Mouse (Mus musculus) forebrain, embryonic 14.5 days (tissue): Measurements from ENCODE around the gene Hapln2. TPM values are rescaled to one million over a fixed set of nuclear protein-coding genes. Genes with fewer than 3 reads are reported as not detected.

Experiments
- ATAC-seq: fragments of 200-750 bp; cut with Nextera tagmentation; 2 replicates; pipeline ENCODE4 v1.8.0; 2017; ENCODE audit warnings: mild to moderate bottlenecking, moderate library complexity
- DNase-seq: peaks from one replicate; pipeline ENCODE4 v3.0.0-alpha.2; 2015; ENCODE audit warnings: low spot score
- H3K27ac ChIP-seq: fragments of 300-500 bp; sonication (generic); 2 replicates; pipeline ENCODE4 v1.5.1; 2014; ENCODE audit warnings: low read depth, mild to moderate bottlenecking, control low read depth, low read length, moderate library complexity
- H3K27me3 ChIP-seq: fragments of 300-500 bp; sonication (generic); replicated peaks from 2 replicates; pipeline ENCODE4 v1.6.1; 2014; ENCODE audit warnings: low read length, control low read depth, mixed read lengths; ENCODE audit not compliant: control insufficient read depth, insufficient read depth
- H3K36me3 ChIP-seq: fragments of 300-500 bp; sonication (generic); 2 replicates; pipeline ENCODE4 v1.6.1; 2014; ENCODE audit warnings: low read length, control low read depth; ENCODE audit not compliant: control insufficient read depth, insufficient read depth
- H3K4me1 ChIP-seq: fragments of 300-500 bp; sonication (generic); 2 replicates; pipeline ENCODE4 v1.6.1; 2014; ENCODE audit warnings: antibody characterized with exemption, low read length, control low read depth; ENCODE audit not compliant: control insufficient read depth, insufficient read depth
- H3K4me2 ChIP-seq: fragments of 300-500 bp; sonication (generic); 2 replicates; pipeline ENCODE4 v1.6.1; 2014; ENCODE audit warnings: mild to moderate bottlenecking, control low read depth, low read length
- H3K4me3 ChIP-seq: fragments of 300-500 bp; sonication (generic); 2 replicates; pipeline ENCODE4 v1.5.1; 2014; ENCODE audit warnings: low read depth, low read length, control low read depth
- H3K9ac ChIP-seq: fragments of 300-500 bp; sonication (generic); 2 replicates; pipeline ENCODE4 v1.6.1; 2014; ENCODE audit warnings: mild to moderate bottlenecking, low read length, control low read depth, moderate library complexity
- H3K9me3 ChIP-seq: fragments of 300-500 bp; sonication (generic); replicated peaks from 2 replicates; pipeline ENCODE4 v1.6.1; 2016; ENCODE audit warnings: low read length, control low read depth, mixed read lengths; ENCODE audit not compliant: control insufficient read depth
- WGBS: fragments of 180-500 bp; shearing (Covaris S2); extraction: QIAGEN DNeasy Blood & Tissue Kit; methylation state at CpG from one replicate; pipeline ENCODE4 v1.1.7; 2014; 5-methylcytosine and 5-hydroxymethylcytosine counted together
- polyA plus RNA-seq: library from polyadenylated mRNA; unstranded; fragments of >200 nt; fragmentation: Nextera tagmentation; extraction: Ambion mirVana; gene quantifications from 2 replicates; pipeline ENCODE4 v1.2.1, GENCODE M21; 2014

Gene Hapln2
- polyA plus RNA-seq, 1 experiment from 2014 or later: not detected

GRCm38 (mm10) chr3:87984094-87984493 is 43.3 kb downstream of the Hapln2 start:
- no peak for ATAC-seq
- Histone ChIP-seq H3K9me3 (no peaks in the 10 kb centered on the region), H3K9ac (no peak overlapping the region), H3K4me2 (no peak overlapping the region), H3K36me3 (peaks cover 5% of the 10 kb centered on the region; the same call in 1 of the 2 replicates), H3K4me3 (no peak overlapping the region), H3K27ac (no peak overlapping the region; the same call in 1 of the 2 replicates), H3K4me1 (peaks cover 49% of the 10 kb centered on the region), H3K27me3 (no peaks in the 10 kb centered on the region)
- no peak for DNase-seq
- 46% methylated on average over 3 of the region's 3 CpGs for WGBS

GRCm38 (mm10) chr3:87983627-87984026 is 43.8 kb downstream of the Hapln2 start:
- Histone ChIP-seq H3K36me3 (peaks cover 9% of the 10 kb centered on the region; the same call in 1 of the 2 replicates), H3K9ac (no peak overlapping the region; the same call in 1 of the 2 replicates), H3K4me1 (peaks cover 49% of the 10 kb centered on the region), H3K4me2 (peak overlapping the region; percentile 35; the same call in 1 of the 2 replicates), H3K4me3 (no peak overlapping the region), H3K27me3 (no peaks in the 10 kb centered on the region), H3K9me3 (no peaks in the 10 kb centered on the region), H3K27ac (peak overlapping the region; percentile 53; the same call in 1 of the 2 replicates)
- no peak for ATAC-seq
- no peak for DNase-seq
- WGBS: 67% methylated on average over 6 of the region's 6 CpGs

- Histone ChIP-seq H3K9me3 (no peaks in the 10 kb centered on the region), H3K4me1 (peaks cover 46% of the 10 kb centered on the region), H3K9ac (peak overlapping the region; percentile 43), H3K27me3 (no peaks in the 10 kb centered on the region), H3K36me3 (peaks cover 15% of the 10 kb centered on the region; the same call in 1 of the 2 replicates), H3K27ac (peak overlapping the region; percentile 53), H3K4me2 (peak overlapping the region; percentile 35), H3K4me3 (no peak overlapping the region)
- WGBS: 5% methylated on average over 13 of the region's 13 CpGs
- peak; percentile 6; the same call in 1 of the 2 replicates for ATAC-seq
- no peak for DNase-seq
Observed at GRCm38 (mm10) chr3:87982836-87983601, 44.4 kb downstream of the Hapln2 start.

GRCm38 (mm10) chr3:87981894-87982835 is 45.2 kb downstream of the Hapln2 start:
- ATAC-seq (no peak), DNase-seq (no peak)
- Histone ChIP-seq H3K9ac (peak overlapping the region; percentile 43; the same call in 1 of the 2 replicates), H3K27ac (peak overlapping the region; percentile 53), H3K27me3 (no peaks in the 10 kb centered on the region), H3K4me2 (no peak overlapping the region), H3K9me3 (no peaks in the 10 kb centered on the region), H3K36me3 (peaks cover 21% of the 10 kb centered on the region), H3K4me1 (peaks cover 43% of the 10 kb centered on the region), H3K4me3 (no peak overlapping the region)
- WGBS: 31% methylated on average over 12 of the region's 12 CpGs

- Histone ChIP-seq H3K4me1 (peaks cover 36% of the 10 kb centered on the region), H3K4me2 (no peak overlapping the region), H3K4me3 (no peak overlapping the region), H3K27ac (no peak overlapping the region), H3K9me3 (no peaks in the 10 kb centered on the region), H3K27me3 (no peaks in the 10 kb centered on the region), H3K9ac (no peak overlapping the region), H3K36me3 (peaks cover 28% of the 10 kb centered on the region)
- DNase-seq (no peak), ATAC-seq (no peak)
- 82% methylated on average over 6 of the region's 6 CpGs for WGBS
Observed at GRCm38 (mm10) chr3:87981214-87981760, 46.1 kb downstream of the Hapln2 start.

- Histone ChIP-seq H3K36me3 (peaks cover 34% of the 10 kb centered on the region), H3K9ac (no peak overlapping the region), H3K4me1 (peaks cover 32% of the 10 kb centered on the region), H3K4me3 (no peak overlapping the region), H3K27me3 (no peaks in the 10 kb centered on the region), H3K9me3 (no peaks in the 10 kb centered on the region), H3K4me2 (no peak overlapping the region), H3K27ac (no peak overlapping the region)
- WGBS: 63% methylated on average over 5 of the region's 5 CpGs
- DNase-seq (no peak), ATAC-seq (no peak)
Observed at GRCm38 (mm10) chr3:87980728-87981127, 46.7 kb downstream of the Hapln2 start.

- Histone ChIP-seq H3K9ac (no peak overlapping the region), H3K9me3 (no peaks in the 10 kb centered on the region), H3K27ac (no peak overlapping the region), H3K4me2 (no peak overlapping the region), H3K36me3 (peaks cover 40% of the 10 kb centered on the region), H3K4me3 (no peak overlapping the region), H3K4me1 (peaks cover 25% of the 10 kb centered on the region), H3K27me3 (no peaks in the 10 kb centered on the region)
- ATAC-seq (no peak), DNase-seq (no peak)
- 52% methylated on average over 3 of the region's 3 CpGs for WGBS
Observed at GRCm38 (mm10) chr3:87980085-87980484, 47.3 kb downstream of the Hapln2 start.

- Histone ChIP-seq H3K27ac (no peak overlapping the region), H3K4me1 (peaks cover 28% of the 10 kb centered on the region), H3K36me3 (peaks cover 40% of the 10 kb centered on the region), H3K9me3 (no peaks in the 10 kb centered on the region), H3K4me3 (no peak overlapping the region), H3K4me2 (no peak overlapping the region), H3K27me3 (no peaks in the 10 kb centered on the region), H3K9ac (no peak overlapping the region)
- ATAC-seq (no peak), DNase-seq (no peak)
- WGBS: 89% methylated on average over 5 of the region's 5 CpGs
Observed at GRCm38 (mm10) chr3:87979493-87979892, 47.9 kb downstream of the Hapln2 start.
